Mouse (Mus musculus) intestine, embryonic 14.5 days (tissue): ENCODE measurements around the gene Acads. TPM values are rescaled to one million over a fixed set of nuclear protein-coding genes. Genes with fewer than 3 reads are reported as not detected.

ENCODE experiments used
- ATAC-seq: fragments of 200-750 bp; cut with Nextera tagmentation; replicated peaks from 2 replicates; pipeline ENCODE4 v1.8.0; 2017; ENCODE audit warnings: low read depth, moderate number of reproducible peaks, moderate TSS enrichment, moderate library complexity; ENCODE audit not compliant: low FRiP score, low TSS enrichment
- DNase-seq: peaks from one replicate; pipeline ENCODE4 v3.0.0-alpha.2; 2018; ENCODE audit warnings: low spot score
- H3K27ac ChIP-seq: fragments of 300-500 bp; sonication (generic); 2 replicates; pipeline ENCODE4 v1.5.1; 2014; ENCODE audit warnings: low read depth, mild to moderate bottlenecking, control low read depth
- H3K27me3 ChIP-seq: fragments of 300-500 bp; sonication (generic); replicated peaks from 2 replicates; pipeline ENCODE4 v1.6.1; 2014; ENCODE audit warnings: low read length, control low read depth; ENCODE audit not compliant: control insufficient read depth, insufficient read depth
- H3K36me3 ChIP-seq: fragments of 300-500 bp; sonication (generic); 2 replicates; pipeline ENCODE4 v1.6.1; 2014; ENCODE audit warnings: low read length, control low read depth; ENCODE audit not compliant: control insufficient read depth, insufficient read depth
- H3K4me1 ChIP-seq: fragments of 300-500 bp; sonication (generic); replicated peaks from 2 replicates; pipeline ENCODE4 v1.6.1; 2014; ENCODE audit warnings: low read length, control low read depth, mixed read lengths; ENCODE audit not compliant: control insufficient read depth, insufficient read depth
- H3K4me2 ChIP-seq: fragments of 300-500 bp; sonication (generic); 2 replicates; pipeline ENCODE4 v1.6.1; 2014; ENCODE audit warnings: low read length
- H3K4me3 ChIP-seq: fragments of 300-500 bp; sonication (generic); 2 replicates; pipeline ENCODE4 v1.5.1; 2014; ENCODE audit warnings: low read depth, low read length, control low read depth, mixed read lengths
- H3K9ac ChIP-seq: fragments of 300-500 bp; sonication (generic); 2 replicates; pipeline ENCODE4 v1.6.1; 2014; ENCODE audit warnings: mild to moderate bottlenecking, low read length
- H3K9me3 ChIP-seq: fragments of 300-500 bp; sonication (generic); 2 replicates; pipeline ENCODE4 v1.6.1; 2016; ENCODE audit warnings: low read length, control low read depth; ENCODE audit not compliant: control insufficient read depth
- WGBS: fragments of 180-500 bp; shearing (Covaris S2); extraction: QIAGEN DNeasy Blood & Tissue Kit; methylation state at CpG from one replicate; pipeline ENCODE4 v1.1.7; 2014; 5-methylcytosine and 5-hydroxymethylcytosine counted together
- polyA plus RNA-seq: library from polyadenylated mRNA; unstranded; fragments of >200 nt; fragmentation: Nextera tagmentation; extraction: Ambion mirVana; gene quantifications from 2 replicates; pipeline ENCODE4 v1.2.1, GENCODE M21; 2014

Acads gene
- polyA plus RNA-seq, 1 experiment from 2014 or later, result 57.3 TPM

- Histone ChIP-seq H3K27me3 (no peaks in the 10 kb centered on the region), H3K36me3 (peaks cover 24% of the 10 kb centered on the region), H3K4me3 (peak overlapping the region; percentile 92), H3K4me1 (peaks cover 8% of the 10 kb centered on the region), H3K4me2 (peak overlapping the region; percentile 94), H3K9me3 (no peaks in the 10 kb centered on the region), H3K9ac (peak overlapping the region; percentile 84), H3K27ac (no peak overlapping the region)
- ATAC-seq (no peak), DNase-seq (no peak)
- 58% methylated on average over 6 of the region's 6 CpGs for WGBS
These were observed 14.4 kb upstream of the Acads start for GRCm38 (mm10) chr5:115133358-115134066.

DNA sequence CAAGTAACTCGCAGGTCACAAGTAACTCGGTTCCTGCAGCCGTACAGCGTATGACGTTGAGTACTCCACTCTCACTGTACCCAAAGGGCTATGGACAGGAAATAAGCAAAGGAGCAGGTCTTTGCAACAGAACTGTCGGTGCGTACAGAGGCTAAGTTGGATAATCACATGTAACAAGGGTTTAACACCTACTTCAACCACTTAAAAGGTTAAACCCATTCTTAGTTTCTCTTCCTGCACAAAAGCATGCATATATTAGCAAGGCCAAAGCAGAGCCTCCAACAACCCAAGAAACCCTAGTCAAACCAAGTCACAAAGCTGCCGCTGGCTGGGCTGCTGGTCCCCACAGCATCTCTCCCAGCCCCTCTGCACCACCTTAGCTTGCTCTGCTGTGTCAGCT lies 13.3 kb upstream of the Acads start:
- DNase-seq, result no peak
- Histone ChIP-seq H3K9ac (no peak overlapping the region), H3K27me3 (no peaks in the 10 kb centered on the region), H3K27ac (no peak overlapping the region), H3K9me3 (no peaks in the 10 kb centered on the region), H3K36me3 (peaks cover 34% of the 10 kb centered on the region), H3K4me3 (no peak overlapping the region), H3K4me2 (no peak overlapping the region), H3K4me1 (peaks cover 8% of the 10 kb centered on the region)
- no peak for ATAC-seq
- WGBS, result 90% methylated on average over 8 of the region's 8 CpGs

DNA sequence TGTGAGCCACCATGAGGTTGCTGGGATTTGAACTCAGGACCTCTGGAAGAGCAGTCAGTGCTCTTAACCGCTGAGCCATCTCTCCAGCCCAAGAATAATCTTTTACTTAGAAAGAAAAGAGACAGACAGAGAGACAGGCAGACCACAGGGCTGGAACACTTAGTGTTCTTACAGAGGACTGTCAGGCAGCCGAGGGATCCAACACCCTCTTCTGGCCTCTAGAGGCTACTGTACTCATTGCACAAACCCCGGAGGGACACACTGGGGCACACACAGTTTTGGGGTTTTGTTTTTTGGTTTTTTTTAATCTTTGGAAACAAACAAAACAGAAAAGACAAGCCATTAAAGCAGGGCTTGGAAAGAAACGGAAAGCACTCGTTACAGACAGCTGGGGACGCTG lies 10.2 kb upstream of the Acads start:
- Histone ChIP-seq H3K4me3 (no peak overlapping the region), H3K9ac (no peak overlapping the region), H3K27ac (no peak overlapping the region), H3K36me3 (peaks cover 56% of the 10 kb centered on the region), H3K9me3 (no peaks in the 10 kb centered on the region), H3K27me3 (no peaks in the 10 kb centered on the region), H3K4me2 (no peak overlapping the region), H3K4me1 (peaks cover 12% of the 10 kb centered on the region)
- ATAC-seq, result no peak
- DNase-seq, result no peak
- WGBS, result 86% methylated on average over 6 of the region's 6 CpGs

DNA sequence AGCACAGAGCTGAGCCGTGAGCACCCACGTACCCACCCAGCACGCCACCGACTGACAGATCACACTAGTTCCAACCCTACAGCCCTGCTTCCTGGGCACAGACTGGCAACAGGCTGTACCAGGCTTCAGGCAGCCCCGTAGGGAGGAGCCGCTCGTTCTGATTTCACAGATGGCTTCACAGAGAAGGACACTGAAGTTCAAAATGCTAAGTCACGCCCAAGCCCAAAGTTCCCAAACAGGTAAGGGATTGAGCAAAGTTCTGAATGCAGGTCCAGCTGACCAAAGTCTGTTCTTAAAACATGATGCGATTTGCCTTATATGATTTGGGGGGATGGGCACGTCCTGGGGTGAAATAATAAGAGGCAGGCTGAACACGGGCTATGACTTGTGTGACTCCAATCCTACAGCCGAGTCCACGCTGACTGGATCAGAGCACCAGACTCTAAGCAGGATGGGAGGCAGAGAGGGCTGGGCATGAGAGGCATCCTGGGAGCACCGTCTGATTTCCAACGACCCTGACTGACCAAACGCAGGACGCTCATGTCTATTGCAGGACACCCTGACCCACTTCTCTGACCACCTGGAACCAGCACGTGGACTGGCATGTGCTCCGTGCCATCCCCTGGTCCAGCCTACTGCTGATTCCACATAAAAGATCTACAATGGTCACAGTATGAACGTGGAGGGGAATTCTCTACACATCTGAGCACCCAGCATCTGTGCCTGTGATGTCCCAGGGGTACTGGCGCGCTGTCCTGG lies 8.5 kb upstream of the Acads start:
- H3K27me3 ChIP-seq, result no peaks in the 10 kb centered on the region
- ATAC-seq, result no peak
- no peak overlapping the region for H3K4me2 ChIP-seq
- H3K4me3 ChIP-seq, result no peak overlapping the region
- no peak overlapping the region for H3K9ac ChIP-seq
- 93% methylated on average over 22 of the region's 22 CpGs for WGBS
- no peak for DNase-seq
- H3K9me3 ChIP-seq, result no peaks in the 10 kb centered on the region
- no peak overlapping the region for H3K27ac ChIP-seq
- peaks cover 62% of the 10 kb centered on the region for H3K36me3 ChIP-seq
- H3K4me1 ChIP-seq, result peaks cover 3% of the 10 kb centered on the region; the same call in 1 of the 2 replicates

DNA sequence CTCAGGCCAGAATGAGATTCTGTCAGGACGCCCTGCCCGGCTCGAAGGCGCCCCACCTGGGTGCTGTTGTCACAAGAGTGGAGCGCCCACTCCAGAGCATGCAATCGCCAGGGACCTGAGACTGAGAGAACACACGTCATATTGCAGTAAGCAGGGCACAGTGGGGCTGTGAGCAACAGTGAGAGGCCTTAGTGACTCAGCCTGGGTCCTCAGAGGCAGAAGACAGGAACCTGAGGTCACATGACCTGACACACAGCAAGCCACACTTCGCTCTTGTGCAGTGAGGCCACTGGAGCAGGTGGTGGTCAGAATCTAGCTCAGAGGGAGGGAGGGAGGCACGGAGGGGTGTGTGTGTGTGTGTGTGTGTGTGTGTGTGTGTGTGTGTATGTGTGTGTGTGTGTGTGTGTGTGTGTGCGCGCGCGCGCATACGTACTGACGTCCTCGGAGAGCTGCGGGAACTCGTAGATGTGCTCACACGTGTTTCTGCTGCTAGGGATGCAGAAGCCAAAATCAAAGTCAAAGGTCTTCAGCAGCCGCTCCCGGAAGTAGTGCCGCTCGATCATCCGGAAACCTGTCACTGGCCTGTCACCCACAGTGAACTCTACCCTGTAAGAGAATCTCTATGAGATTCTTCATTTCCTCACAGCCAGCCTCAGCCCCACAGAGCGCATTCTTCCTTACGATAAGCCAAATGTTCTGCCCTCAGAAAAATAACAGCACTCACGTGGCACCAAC lies 7.6 kb upstream of the Acads start:
- WGBS, result 92% methylated on average over 28 of the region's 28 CpGs
- Histone ChIP-seq H3K27ac (no peak overlapping the region), H3K9me3 (no peaks in the 10 kb centered on the region), H3K27me3 (no peaks in the 10 kb centered on the region), H3K9ac (no peak overlapping the region), H3K4me2 (no peak overlapping the region), H3K4me3 (no peak overlapping the region), H3K4me1 (peaks cover 3% of the 10 kb centered on the region; the same call in 1 of the 2 replicates), H3K36me3 (peaks cover 59% of the 10 kb centered on the region)
- ATAC-seq (no peak), DNase-seq (no peak)

- peak; percentile 65 for ATAC-seq
- Histone ChIP-seq H3K4me1 (peaks cover 3% of the 10 kb centered on the region; the same call in 1 of the 2 replicates), H3K4me2 (no peak overlapping the region), H3K27me3 (no peaks in the 10 kb centered on the region), H3K27ac (no peak overlapping the region), H3K9me3 (no peaks in the 10 kb centered on the region), H3K4me3 (no peak overlapping the region), H3K9ac (no peak overlapping the region), H3K36me3 (peaks cover 53% of the 10 kb centered on the region)
- peak; percentile 89 for DNase-seq
- WGBS, result 25% methylated on average over 24 of the region's 24 CpGs
These were observed 6.2 kb upstream of the Acads start for GRCm38 (mm10) chr5:115125211-115125871.

DNA sequence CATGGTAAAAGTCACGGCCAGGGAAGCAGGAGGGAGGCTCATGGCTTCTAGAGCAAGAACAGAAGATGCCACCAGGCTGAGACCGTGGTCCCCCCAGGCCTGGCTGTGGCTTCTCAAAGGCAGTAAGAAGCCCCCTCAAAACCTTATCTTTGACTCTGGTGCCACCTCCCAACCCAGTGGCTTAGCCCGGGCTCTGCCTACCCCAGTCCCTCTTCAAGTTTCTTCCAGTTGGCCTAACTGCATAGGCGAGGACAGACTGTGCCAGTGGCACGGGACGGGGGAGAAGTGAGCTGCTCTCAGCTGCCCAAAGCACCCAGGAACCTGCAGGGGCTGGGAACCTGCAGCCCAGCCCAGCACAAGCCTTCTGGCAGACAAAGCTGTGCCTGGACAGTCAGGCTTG lies 5.5 kb upstream of the Acads start:
- H3K27me3 ChIP-seq, result no peaks in the 10 kb centered on the region
- H3K27ac ChIP-seq, result no peak overlapping the region
- DNase-seq (no peak), ATAC-seq (no peak)
- no peaks in the 10 kb centered on the region for H3K9me3 ChIP-seq
- peaks cover 46% of the 10 kb centered on the region for H3K36me3 ChIP-seq
- WGBS, result 95% methylated on average over 6 of the region's 6 CpGs
- H3K4me3 ChIP-seq, result no peak overlapping the region
- no peak overlapping the region for H3K4me2 ChIP-seq
- peaks cover 3% of the 10 kb centered on the region; the same call in 1 of the 2 replicates for H3K4me1 ChIP-seq
- H3K9ac ChIP-seq, result no peak overlapping the region

DNA sequence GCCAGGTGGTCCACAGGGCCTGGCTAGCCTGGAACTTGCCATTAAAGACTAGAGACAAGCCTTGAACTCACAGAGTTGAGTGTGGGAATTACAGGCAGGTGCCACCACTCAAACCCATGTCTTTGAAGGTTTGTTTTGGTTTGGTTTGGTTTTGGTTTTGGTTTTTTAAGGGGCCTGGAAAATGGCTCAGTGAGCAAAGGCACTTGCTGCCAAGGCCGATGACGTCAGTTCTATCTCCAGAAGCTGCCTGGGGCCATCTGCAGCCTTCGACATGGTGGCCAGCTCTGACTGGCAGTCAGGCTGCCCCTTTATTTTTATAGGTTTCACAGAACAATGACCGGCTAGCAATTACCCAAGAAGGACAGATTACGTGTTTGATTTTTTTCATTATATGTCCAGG lies 1.8 kb upstream of the Acads start:
- Histone ChIP-seq H3K9me3 (no peaks in the 10 kb centered on the region), H3K27ac (no peak overlapping the region), H3K4me2 (no peak overlapping the region), H3K9ac (no peak overlapping the region), H3K27me3 (no peaks in the 10 kb centered on the region), H3K4me3 (no peak overlapping the region), H3K36me3 (peaks cover 32% of the 10 kb centered on the region), H3K4me1 (peaks cover 3% of the 10 kb centered on the region; the same call in 1 of the 2 replicates)
- DNase-seq (no peak), ATAC-seq (no peak)
- WGBS, result 81% methylated on average over 5 of the region's 5 CpGs
